Mouse (Mus musculus): ENCODE measurements around the gene Trim11. TPM values are rescaled to one million over a fixed set of nuclear protein-coding genes. Genes with fewer than 3 reads are reported as not detected.
A peak's percentile ranks its signal among the peaks of the same experiment; 100 is the strongest.

Gene Trim11
- polyA plus RNA-seq, 1 experiment = not detected

GRCm38 (mm10) chr11:58947306-58947705, 30.6 kb upstream of the Trim11 start:
- Histone ChIP-seq H3K4me1 (ENCODE audit: control insufficient read depth, insufficient read depth, low read length) (peaks cover 19% of the 10 kb centered on the region), H3K27ac (ENCODE audit: insufficient read depth, low read depth, low read length) (peak overlapping the region; percentile 98), H3K4me3 (ENCODE audit: insufficient read depth, low read depth, low read length) (no peak overlapping the region)
- WGBS = 58% methylated on average over 3 of the region's 3 CpGs
- TF ChIP-seq CTCF (IDR thresholded peaks at IDR 0.05; ENCODE audit: insufficient read depth, low read depth, low read length) (no peak), POLR2A (IDR thresholded peaks at IDR 0.05; ENCODE audit: insufficient read depth, low read depth, low read length) (no peak)

DNA sequence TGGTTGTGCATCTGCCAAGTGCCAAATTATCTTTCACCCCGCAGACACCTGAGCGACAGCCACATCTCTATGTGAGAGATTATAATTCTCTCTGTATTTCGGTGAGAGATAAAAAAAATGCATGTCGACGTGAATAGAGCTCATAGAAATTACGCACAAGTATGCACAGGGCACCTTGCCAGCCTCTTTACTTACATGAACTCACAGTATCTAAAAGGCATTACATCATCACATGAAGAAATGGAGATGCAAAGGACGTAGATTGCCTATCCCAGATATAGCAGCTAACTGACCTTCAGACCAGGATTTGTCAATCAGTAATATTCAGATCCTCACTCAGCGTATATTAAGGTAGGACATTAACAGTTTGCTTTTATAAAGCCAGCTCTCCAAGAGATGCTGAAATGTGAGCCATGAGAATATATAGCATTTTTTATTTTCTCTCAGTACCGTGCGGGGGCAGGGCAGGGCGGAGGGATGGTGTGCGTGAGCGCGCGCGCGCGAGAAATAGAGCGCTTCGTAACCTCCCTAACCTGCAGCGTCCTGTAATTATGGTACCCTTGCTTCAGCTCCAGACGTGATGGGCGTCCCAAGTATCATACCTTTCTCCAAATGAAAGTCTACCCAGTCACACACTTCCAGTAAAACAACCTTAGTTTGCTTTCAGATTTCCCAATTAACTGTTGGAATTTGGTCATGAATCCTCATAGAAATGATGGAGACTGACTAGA, 29.9 kb upstream of the Trim11 start:
- H3K4me1 ChIP-seq (ENCODE audit: control insufficient read depth, insufficient read depth, low read length) = peaks cover 19% of the 10 kb centered on the region
- peak overlapping the region; percentile 98 for H3K27ac ChIP-seq (ENCODE audit: insufficient read depth, low read depth, low read length)
- H3K4me3 ChIP-seq (ENCODE audit: insufficient read depth, low read depth, low read length) = peak overlapping the region; percentile 54
- TF ChIP-seq POLR2A (IDR thresholded peaks at IDR 0.05; ENCODE audit: insufficient read depth, low read depth, low read length) = no peak
- TF ChIP-seq CTCF (IDR thresholded peaks at IDR 0.05; ENCODE audit: insufficient read depth, low read depth, low read length) = no peak
- 4% methylated on average over 23 of the region's 23 CpGs for WGBS

DNA sequence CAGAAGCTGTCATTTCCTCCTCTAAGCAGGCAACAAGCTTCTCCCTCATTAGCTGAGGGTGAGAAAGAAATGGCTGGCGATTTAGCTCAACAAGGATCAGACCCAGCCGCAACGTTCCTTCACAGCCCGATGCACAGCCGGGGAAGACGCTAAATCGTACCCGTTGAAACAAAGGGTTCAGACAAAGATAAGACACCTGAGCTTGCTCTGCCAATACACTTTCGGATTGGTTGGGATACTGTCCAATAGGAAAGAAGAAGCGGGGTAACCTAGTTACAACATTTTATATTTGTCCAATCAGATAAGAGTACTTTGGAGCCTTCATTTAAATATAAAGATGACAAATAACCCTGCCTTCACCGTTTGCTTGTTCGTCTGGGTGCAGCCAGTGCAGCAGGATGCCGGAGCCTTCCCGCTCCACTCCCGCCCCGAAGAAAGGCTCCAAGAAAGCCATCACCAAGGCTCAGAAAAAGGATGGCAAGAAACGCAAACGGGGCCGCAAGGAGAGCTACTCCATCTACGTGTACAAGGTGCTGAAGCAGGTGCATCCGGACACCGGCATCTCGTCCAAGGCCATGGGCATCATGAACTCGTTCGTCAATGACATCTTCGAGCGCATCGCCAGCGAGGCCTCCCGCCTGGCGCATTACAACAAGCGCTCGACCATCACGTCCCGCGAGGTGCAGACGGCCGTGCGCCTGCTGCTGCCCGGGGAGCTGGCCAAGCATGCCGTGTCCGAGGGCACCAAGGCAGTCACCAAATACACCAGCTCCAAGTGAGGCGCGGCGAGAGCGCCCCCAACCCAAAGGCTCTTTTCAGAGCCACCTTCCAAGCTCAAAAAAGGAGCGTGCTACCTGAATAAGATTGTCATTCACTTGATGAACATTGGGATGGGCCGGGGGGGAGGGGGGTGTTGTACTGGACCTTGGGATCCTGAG, 29.1 kb upstream of the Trim11 start, which contains the start of gene Hist3h2ba:
Gene Hist3h2ba (plus strand): TSS at position 379 of the 938 bp plus-strand sequence.
- H3K4me3 ChIP-seq (ENCODE audit: insufficient read depth, low read depth, low read length) = peak within 1 kb of the TSS; percentile 91
- peaks cover 15% of the 10 kb centered on the region for H3K4me1 ChIP-seq (ENCODE audit: control insufficient read depth, insufficient read depth, low read length)
- peak within 1 kb of the TSS; percentile 99 for H3K27ac ChIP-seq (ENCODE audit: insufficient read depth, low read depth, low read length)
- TF ChIP-seq POLR2A (IDR thresholded peaks at IDR 0.05; ENCODE audit: insufficient read depth, low read depth, low read length) (peak; percentile 99), CTCF (IDR thresholded peaks at IDR 0.05; ENCODE audit: insufficient read depth, low read depth, low read length) (no peak)
- under 1% methylated on average over 48 of the region's 48 CpGs for WGBS

- Histone ChIP-seq H3K27ac (ENCODE audit: insufficient read depth, low read depth, low read length) (peak overlapping the region; percentile 99), H3K4me3 (ENCODE audit: insufficient read depth, low read depth, low read length) (peak overlapping the region; percentile 91), H3K4me1 (ENCODE audit: control insufficient read depth, insufficient read depth, low read length) (peaks cover 7% of the 10 kb centered on the region)
- TF ChIP-seq CTCF (IDR thresholded peaks at IDR 0.05; ENCODE audit: insufficient read depth, low read depth, low read length) (no peak), POLR2A (IDR thresholded peaks at IDR 0.05; ENCODE audit: insufficient read depth, low read depth, low read length) (no peak)
- WGBS = 4% methylated on average over 20 of the region's 20 CpGs
These were observed 28.1 kb upstream of the Trim11 start for GRCm38 (mm10) chr11:58949480-58950431.

- peaks cover 6% of the 10 kb centered on the region; the same call in 1 of the 2 replicates for H3K4me1 ChIP-seq (ENCODE audit: control insufficient read depth, insufficient read depth, low read length)
- no peak for TF ChIP-seq CTCF (IDR thresholded peaks at IDR 0.05; ENCODE audit: insufficient read depth, low read depth, low read length)
- no peak for TF ChIP-seq POLR2A (IDR thresholded peaks at IDR 0.05; ENCODE audit: insufficient read depth, low read depth, low read length)
- peak overlapping the region; percentile 46 for H3K27ac ChIP-seq (ENCODE audit: insufficient read depth, low read depth, low read length)
- H3K4me3 ChIP-seq (ENCODE audit: insufficient read depth, low read depth, low read length) = no peak overlapping the region
- 44% methylated on average over 5 of the region's 5 CpGs for WGBS
These were observed 26.7 kb upstream of the Trim11 start for GRCm38 (mm10) chr11:58951210-58951609.

DNA sequence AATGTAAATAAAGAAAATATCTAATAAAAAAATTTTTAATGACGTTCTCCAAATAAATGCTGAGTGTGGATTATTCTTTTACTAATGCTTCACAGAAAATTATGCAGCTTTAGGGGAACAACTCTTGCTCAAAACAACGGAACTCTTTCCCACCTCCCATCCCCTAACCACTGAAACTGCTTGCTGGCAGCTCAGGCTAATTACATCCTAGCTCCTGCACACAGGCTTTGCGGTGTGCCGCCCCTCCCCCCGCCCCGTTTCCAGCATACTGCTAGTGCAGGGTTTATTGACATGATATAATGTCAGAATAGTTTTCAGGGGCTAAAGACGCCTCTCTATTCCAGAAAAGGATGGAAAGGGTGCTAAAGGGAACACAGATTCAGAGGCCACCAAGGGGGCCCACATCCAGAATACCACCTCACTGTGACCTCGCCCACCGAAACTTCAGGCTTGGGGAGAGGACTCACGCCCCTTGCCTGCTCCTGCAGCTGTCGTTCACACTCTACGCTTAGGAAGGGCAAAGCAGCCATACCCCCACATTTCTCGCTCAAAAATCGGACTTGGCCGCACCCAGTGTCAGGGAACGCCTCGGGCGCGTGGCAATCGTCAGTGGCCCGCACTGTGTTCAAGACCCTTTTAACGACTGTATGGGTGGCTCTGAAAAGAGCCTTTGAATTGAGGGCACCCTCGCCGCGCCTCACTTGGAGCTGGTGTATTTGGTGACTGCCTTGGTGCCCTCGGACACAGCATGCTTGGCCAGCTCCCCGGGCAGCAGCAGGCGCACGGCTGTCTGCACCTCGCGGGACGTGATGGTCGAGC, 24.3 kb upstream of the Trim11 start:
- TF ChIP-seq CTCF (IDR thresholded peaks at IDR 0.05; ENCODE audit: insufficient read depth, low read depth, low read length) = no peak
- TF ChIP-seq POLR2A (IDR thresholded peaks at IDR 0.05; ENCODE audit: insufficient read depth, low read depth, low read length) = peak; percentile 19
- peaks cover 16% of the 10 kb centered on the region for H3K4me1 ChIP-seq (ENCODE audit: control insufficient read depth, insufficient read depth, low read length)
- WGBS = under 1% methylated on average over 33 of the region's 33 CpGs
- peak overlapping the region; percentile 96 for H3K27ac ChIP-seq (ENCODE audit: insufficient read depth, low read depth, low read length)
- H3K4me3 ChIP-seq (ENCODE audit: insufficient read depth, low read depth, low read length) = peak overlapping the region; percentile 71

DNA sequence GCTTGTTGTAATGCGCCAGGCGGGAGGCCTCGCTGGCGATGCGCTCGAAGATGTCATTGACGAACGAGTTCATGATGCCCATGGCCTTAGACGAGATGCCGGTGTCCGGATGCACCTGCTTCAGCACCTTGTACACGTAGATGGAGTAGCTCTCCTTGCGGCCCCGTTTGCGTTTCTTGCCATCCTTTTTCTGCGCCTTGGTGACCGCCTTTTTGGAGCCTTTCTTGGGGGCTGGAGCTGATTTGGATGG, 23.8 kb upstream of the Trim11 start:
- H3K27ac ChIP-seq (ENCODE audit: insufficient read depth, low read depth, low read length) = peak overlapping the region; percentile 96
- 0% methylated on average over 17 of the region's 17 CpGs for WGBS
- peak overlapping the region; percentile 71 for H3K4me3 ChIP-seq (ENCODE audit: insufficient read depth, low read depth, low read length)
- TF ChIP-seq POLR2A (IDR thresholded peaks at IDR 0.05; ENCODE audit: insufficient read depth, low read depth, low read length) = 0 out of 2 replicates have a peak, but pooled peaks have one; percentile 0
- peaks cover 17% of the 10 kb centered on the region for H3K4me1 ChIP-seq (ENCODE audit: control insufficient read depth, insufficient read depth, low read length)

Measured in olfactory bulb, adult 2 months (tissue).